Mouse (Mus musculus) forebrain, embryonic 13.5 days (tissue): ENCODE data around the gene Ggt5. TPM values are rescaled to one million over a fixed set of nuclear protein-coding genes. Genes with fewer than 3 reads are reported as not detected.

Experiments used
- ATAC-seq: fragments of 200-750 bp; cut with Nextera tagmentation; 2 replicates; pipeline ENCODE4 v1.8.0; 2017
- H3K27ac ChIP-seq: fragments of 300-500 bp; sonication (generic); 2 replicates; pipeline ENCODE4 v1.5.1; 2015; ENCODE audit warnings: inconsistent platforms, mild to moderate bottlenecking, moderate library complexity
- H3K27me3 ChIP-seq: fragments of 300-500 bp; sonication (generic); 2 replicates; pipeline ENCODE4 v1.6.1; 2015; ENCODE audit warnings: mild to moderate bottlenecking, inconsistent platforms
- H3K36me3 ChIP-seq: fragments of 300-500 bp; sonication (generic); 2 replicates; pipeline ENCODE4 v1.6.1; 2015; ENCODE audit warnings: mild to moderate bottlenecking, inconsistent platforms; ENCODE audit not compliant: poor library complexity, severe bottlenecking
- H3K4me1 ChIP-seq: fragments of 300-500 bp; sonication (generic); 2 replicates; pipeline ENCODE4 v1.6.1; 2015; ENCODE audit warnings: inconsistent platforms
- H3K4me2 ChIP-seq: fragments of 300-500 bp; sonication (generic); 2 replicates; pipeline ENCODE4 v1.6.1; 2015; ENCODE audit warnings: inconsistent platforms, mild to moderate bottlenecking, moderate library complexity
- H3K4me3 ChIP-seq: fragments of 300-500 bp; sonication (generic); 2 replicates; pipeline ENCODE4 v1.5.1; 2015; ENCODE audit warnings: mild to moderate bottlenecking, inconsistent platforms
- H3K9ac ChIP-seq: fragments of 300-500 bp; sonication (generic); 2 replicates; pipeline ENCODE4 v1.6.1; 2015; ENCODE audit warnings: mild to moderate bottlenecking, inconsistent platforms
- H3K9me3 ChIP-seq: fragments of 300-500 bp; sonication (generic); replicated peaks from 2 replicates; pipeline ENCODE4 v1.6.1; 2016; ENCODE audit warnings: inconsistent platforms
- WGBS: fragments of 180-500 bp; shearing (Covaris S2); methylation state at CpG from one replicate; pipeline ENCODE4 v1.1.7; 2015; 5-methylcytosine and 5-hydroxymethylcytosine counted together
- polyA plus RNA-seq: library from polyadenylated mRNA; unstranded; fragments of >200 nt; fragmentation: Nextera tagmentation; extraction: Ambion mirVana; gene quantifications from 2 replicates; pipeline ENCODE4 v1.2.1, GENCODE M21; 2015

The Ggt5 gene
- polyA plus RNA-seq, 1 experiment from 2014 or later = 2.8 TPM

GRCm38 (mm10) chr10:75647362-75647761, 58.2 kb downstream of the Ggt5 start:
- Histone ChIP-seq H3K4me2 (no peak overlapping the region), H3K27me3 (no peaks in the 10 kb centered on the region), H3K9ac (no peak overlapping the region), H3K4me1 (peaks cover 17% of the 10 kb centered on the region), H3K4me3 (no peak overlapping the region), H3K36me3 (peaks cover 70% of the 10 kb centered on the region), H3K27ac (no peak overlapping the region), H3K9me3 (no peaks in the 10 kb centered on the region)
- 81% methylated on average over 3 of the region's 3 CpGs for WGBS
- ATAC-seq = peak; percentile 20; the same call in 1 of the 2 replicates

DNA sequence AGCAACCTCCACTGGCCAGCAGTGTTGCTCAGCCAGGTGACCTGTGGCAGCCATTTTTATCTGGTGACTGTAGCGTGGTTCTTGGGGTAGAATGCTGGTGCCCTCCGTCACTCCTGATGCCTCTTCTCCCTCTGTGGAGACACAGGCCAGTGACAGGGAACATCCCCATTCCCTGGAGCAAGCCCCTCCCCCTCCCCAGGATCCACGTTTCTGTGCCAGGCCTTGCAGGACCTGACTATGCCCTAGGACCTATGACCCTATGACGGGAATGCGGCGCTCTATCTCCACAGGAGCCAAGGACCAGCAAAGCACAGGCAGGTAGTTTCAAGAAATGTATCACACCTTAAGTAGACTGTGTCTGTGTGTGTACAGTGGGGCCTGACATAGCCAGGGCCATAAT, 59.0 kb downstream of the Ggt5 start:
- Histone ChIP-seq H3K9me3 (no peaks in the 10 kb centered on the region), H3K4me1 (peaks cover 14% of the 10 kb centered on the region), H3K4me2 (no peak overlapping the region), H3K27ac (no peak overlapping the region), H3K9ac (no peak overlapping the region), H3K4me3 (no peak overlapping the region), H3K36me3 (peaks cover 77% of the 10 kb centered on the region), H3K27me3 (no peaks in the 10 kb centered on the region)
- WGBS = 90% methylated on average over 6 of the region's 6 CpGs
- ATAC-seq = no peak

DNA sequence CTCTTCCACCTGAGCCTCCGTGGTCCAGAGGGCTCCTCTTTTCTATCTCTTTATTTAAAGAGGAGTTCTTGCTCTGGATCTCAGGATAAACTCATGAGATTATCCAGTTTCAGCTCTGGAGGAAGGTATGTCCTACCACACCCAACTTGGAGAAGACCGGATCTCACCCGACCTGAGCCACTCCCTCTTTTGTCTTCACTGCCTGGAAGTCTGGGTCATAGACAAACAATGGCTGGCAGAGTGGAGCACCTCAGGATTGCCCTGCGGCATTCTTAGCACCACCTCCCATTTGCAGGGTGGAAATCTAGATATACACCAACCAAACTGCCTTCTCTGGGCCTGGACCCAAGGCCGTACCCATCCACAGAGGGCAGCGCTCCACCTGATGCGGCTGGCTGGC, 59.9 kb downstream of the Ggt5 start:
- WGBS = 93% methylated on average over 7 of the region's 7 CpGs
- no peak overlapping the region for H3K4me3 ChIP-seq
- H3K36me3 ChIP-seq = peaks cover 86% of the 10 kb centered on the region
- H3K4me2 ChIP-seq = no peak overlapping the region
- no peaks in the 10 kb centered on the region for H3K9me3 ChIP-seq
- no peaks in the 10 kb centered on the region for H3K27me3 ChIP-seq
- H3K4me1 ChIP-seq = peaks cover 5% of the 10 kb centered on the region
- no peak overlapping the region for H3K27ac ChIP-seq
- no peak for ATAC-seq
- no peak overlapping the region for H3K9ac ChIP-seq

DNA sequence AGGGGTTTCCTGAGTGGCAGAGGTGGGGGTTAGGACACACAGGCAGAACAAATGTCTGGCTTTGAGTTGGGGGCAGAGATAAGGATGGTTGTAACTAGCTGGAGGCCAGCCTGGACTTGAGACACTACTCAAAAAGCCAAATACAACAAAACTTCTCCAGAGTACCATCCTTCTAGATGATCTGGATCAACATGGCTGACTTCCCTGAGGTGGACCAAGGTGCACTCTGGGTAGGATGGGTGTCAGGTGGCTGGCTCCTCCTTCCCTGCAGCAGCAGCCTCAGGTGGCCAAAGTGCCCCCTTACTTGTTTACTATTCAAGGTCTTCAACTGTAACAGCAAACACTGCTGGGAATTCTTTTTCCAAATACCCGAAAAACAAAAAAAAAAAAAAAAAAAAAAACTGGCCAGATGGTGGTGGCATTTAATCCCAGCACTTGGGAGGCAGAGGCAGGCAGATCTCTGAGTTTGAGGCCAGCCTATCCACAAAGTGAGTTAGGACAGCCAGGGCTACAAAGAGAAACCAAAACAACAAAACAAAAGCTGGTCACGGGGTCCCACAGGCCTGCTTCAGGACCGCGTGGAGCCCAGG, 60.4 kb downstream of the Ggt5 start:
- Histone ChIP-seq H3K4me1 (0 out of 2 replicates have a peak, but pooled peaks cover 1% of the 10 kb centered on the region), H3K9ac (no peak overlapping the region), H3K27me3 (no peaks in the 10 kb centered on the region), H3K27ac (no peak overlapping the region), H3K36me3 (peaks cover 91% of the 10 kb centered on the region), H3K9me3 (no peaks in the 10 kb centered on the region), H3K4me2 (no peak overlapping the region), H3K4me3 (no peak overlapping the region)
- WGBS = 92% methylated on average over 4 of the region's 4 CpGs
- ATAC-seq = no peak

DNA sequence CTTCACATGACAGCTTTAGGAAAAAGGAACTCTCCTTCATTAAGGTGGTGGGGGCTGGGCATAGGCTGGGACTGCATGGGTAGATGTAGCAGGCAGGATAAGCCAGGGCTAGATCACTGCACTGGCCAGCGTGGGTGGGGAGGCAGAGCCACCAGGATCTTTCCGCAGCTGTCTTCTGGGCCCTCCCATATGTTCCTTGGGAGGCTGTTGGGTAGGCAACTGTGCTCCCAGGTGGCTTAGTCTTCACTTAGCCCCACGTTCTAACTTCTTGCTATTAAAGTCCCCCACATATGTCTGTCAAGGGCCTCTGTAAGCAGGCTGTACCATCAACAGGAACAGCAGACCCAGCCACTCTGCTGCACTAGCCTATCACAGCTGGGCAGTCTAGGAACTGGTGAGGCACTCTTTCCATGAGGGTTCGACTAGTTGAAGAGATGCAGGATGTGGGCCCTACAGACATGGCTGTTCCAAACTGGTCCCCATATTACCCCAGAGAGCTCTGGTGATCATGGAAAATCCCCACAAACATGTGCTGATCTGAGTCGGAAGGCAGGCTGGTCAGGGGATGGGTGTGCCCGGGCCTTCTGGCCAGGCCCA, 61.3 kb downstream of the Ggt5 start:
- Histone ChIP-seq H3K27ac (no peak overlapping the region), H3K9me3 (no peaks in the 10 kb centered on the region), H3K36me3 (peaks cover 98% of the 10 kb centered on the region), H3K9ac (no peak overlapping the region), H3K27me3 (no peaks in the 10 kb centered on the region), H3K4me1 (no peaks in the 10 kb centered on the region), H3K4me3 (no peak overlapping the region), H3K4me2 (no peak overlapping the region)
- 91% methylated on average over 6 of the region's 6 CpGs for WGBS
- ATAC-seq = no peak

- H3K27ac ChIP-seq = no peak overlapping the region
- H3K4me1 ChIP-seq = no peaks in the 10 kb centered on the region
- peaks cover 99% of the 10 kb centered on the region for H3K36me3 ChIP-seq
- H3K4me3 ChIP-seq = no peak overlapping the region
- H3K27me3 ChIP-seq = no peaks in the 10 kb centered on the region
- H3K9me3 ChIP-seq = no peaks in the 10 kb centered on the region
- 96% methylated on average over 16 of the region's 16 CpGs for WGBS
- no peak overlapping the region for H3K4me2 ChIP-seq
- no peak for ATAC-seq
- no peak overlapping the region for H3K9ac ChIP-seq
Measured at GRCm38 (mm10) chr10:75651381-75652068, 62.4 kb downstream of the Ggt5 start.

DNA sequence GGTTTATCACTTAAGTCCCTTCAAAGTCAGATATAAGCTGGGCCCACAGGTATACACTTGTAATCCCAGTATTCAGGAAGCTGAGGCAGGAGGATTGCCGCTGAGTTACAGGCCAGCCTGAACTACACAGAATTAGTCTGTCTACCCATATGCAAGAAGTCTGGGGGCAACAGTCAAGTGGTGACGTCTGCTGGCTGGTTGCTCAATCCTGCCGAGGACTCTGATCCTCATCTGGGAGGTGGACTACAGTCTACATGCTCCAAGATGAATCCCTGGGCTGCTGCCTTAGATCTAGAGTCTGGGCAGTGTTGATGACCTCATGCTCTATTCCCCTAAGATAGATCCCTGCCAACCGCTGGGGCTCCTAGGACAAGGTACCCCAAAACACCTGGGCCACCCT, 64.9 kb downstream of the Ggt5 start:
- no peaks in the 10 kb centered on the region for H3K4me1 ChIP-seq
- H3K4me3 ChIP-seq = no peak overlapping the region
- H3K36me3 ChIP-seq = peaks cover 96% of the 10 kb centered on the region
- no peaks in the 10 kb centered on the region for H3K9me3 ChIP-seq
- H3K9ac ChIP-seq = no peak overlapping the region
- no peak for ATAC-seq
- H3K27me3 ChIP-seq = no peaks in the 10 kb centered on the region
- no peak overlapping the region for H3K27ac ChIP-seq
- H3K4me2 ChIP-seq = no peak overlapping the region
- 92% methylated on average over 4 of the region's 4 CpGs for WGBS

DNA sequence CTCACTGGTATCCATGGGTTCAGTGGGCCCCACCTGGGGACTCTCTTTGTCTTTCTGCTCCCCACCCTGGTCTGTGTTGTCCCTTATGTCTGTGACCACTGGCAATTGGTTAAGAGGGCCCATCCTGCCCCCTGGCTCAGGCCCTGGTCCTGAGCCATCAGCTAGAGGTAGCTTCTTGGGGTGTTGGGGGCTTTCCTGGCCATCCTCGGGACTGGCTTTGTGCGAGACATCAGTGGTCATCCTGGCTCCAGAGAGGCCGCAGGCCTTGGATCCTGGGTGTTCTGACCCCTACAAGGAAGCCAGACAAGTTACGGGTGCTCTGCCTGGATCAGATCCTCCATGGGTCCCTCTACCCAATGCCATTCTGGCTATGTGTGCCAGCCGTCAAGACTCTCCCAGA, 68.0 kb downstream of the Ggt5 start:
- Histone ChIP-seq H3K9ac (no peak overlapping the region), H3K4me2 (no peak overlapping the region), H3K4me3 (no peak overlapping the region), H3K27ac (no peak overlapping the region), H3K27me3 (no peaks in the 10 kb centered on the region), H3K4me1 (peaks cover 5% of the 10 kb centered on the region; the same call in 1 of the 2 replicates), H3K36me3 (peaks cover 81% of the 10 kb centered on the region), H3K9me3 (no peaks in the 10 kb centered on the region)
- ATAC-seq = no peak
- 95% methylated on average over 5 of the region's 5 CpGs for WGBS

- H3K4me1 ChIP-seq = peaks cover 8% of the 10 kb centered on the region; the same call in 1 of the 2 replicates
- no peak overlapping the region for H3K27ac ChIP-seq
- no peak for ATAC-seq
- no peaks in the 10 kb centered on the region for H3K9me3 ChIP-seq
- H3K4me3 ChIP-seq = no peak overlapping the region
- WGBS = 96% methylated on average over 7 of the region's 7 CpGs
- no peak overlapping the region for H3K4me2 ChIP-seq
- H3K27me3 ChIP-seq = no peaks in the 10 kb centered on the region
- H3K36me3 ChIP-seq = peaks cover 80% of the 10 kb centered on the region
- no peak overlapping the region for H3K9ac ChIP-seq
Measured at GRCm38 (mm10) chr10:75657772-75658171, 68.6 kb downstream of the Ggt5 start.

- Histone ChIP-seq H3K9me3 (no peaks in the 10 kb centered on the region), H3K4me1 (peaks cover 18% of the 10 kb centered on the region), H3K4me2 (no peak overlapping the region), H3K27ac (peak overlapping the region; percentile 62), H3K9ac (no peak overlapping the region), H3K4me3 (no peak overlapping the region), H3K36me3 (peaks cover 50% of the 10 kb centered on the region), H3K27me3 (no peaks in the 10 kb centered on the region)
- peak; percentile 77; the same call in 1 of the 2 replicates for ATAC-seq
- WGBS = 72% methylated on average over 6 of the region's 6 CpGs
Measured at GRCm38 (mm10) chr10:75661381-75661780, 72.2 kb downstream of the Ggt5 start.

- ATAC-seq = no peak
- Histone ChIP-seq H3K9me3 (no peaks in the 10 kb centered on the region), H3K27ac (peak overlapping the region; percentile 62), H3K27me3 (no peaks in the 10 kb centered on the region), H3K4me1 (peaks cover 23% of the 10 kb centered on the region), H3K4me2 (no peak overlapping the region), H3K36me3 (peaks cover 45% of the 10 kb centered on the region), H3K9ac (no peak overlapping the region), H3K4me3 (no peak overlapping the region)
- WGBS = 77% methylated on average over 3 of the region's 3 CpGs
Measured at GRCm38 (mm10) chr10:75661876-75662275, 72.7 kb downstream of the Ggt5 start.

DNA sequence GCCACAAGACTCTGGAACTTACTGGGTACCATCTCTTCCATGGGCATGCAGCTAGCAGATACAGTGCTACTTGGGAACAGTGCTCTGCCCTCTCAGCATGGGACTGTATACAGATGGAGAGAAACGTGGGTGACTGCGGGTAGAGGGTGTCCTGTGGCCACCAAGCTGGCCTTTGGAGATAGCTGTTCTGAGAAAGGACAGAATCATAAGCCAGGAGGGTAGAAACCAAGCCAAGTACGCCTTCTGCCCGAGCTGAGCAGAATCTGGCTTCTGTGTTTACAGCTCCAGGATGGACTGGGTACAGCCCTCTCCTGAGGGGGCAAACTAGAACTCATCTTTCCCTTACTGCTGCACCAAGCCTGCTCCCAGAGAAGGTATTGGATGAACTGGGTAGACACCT, 73.4 kb downstream of the Ggt5 start:
- peaks cover 29% of the 10 kb centered on the region for H3K4me1 ChIP-seq
- no peak for ATAC-seq
- WGBS = 90% methylated on average over 4 of the region's 4 CpGs
- H3K4me3 ChIP-seq = no peak overlapping the region
- peak overlapping the region; percentile 62; the same call in 1 of the 2 replicates for H3K27ac ChIP-seq
- no peaks in the 10 kb centered on the region for H3K27me3 ChIP-seq
- no peak overlapping the region for H3K9ac ChIP-seq
- no peak overlapping the region for H3K4me2 ChIP-seq
- no peaks in the 10 kb centered on the region for H3K9me3 ChIP-seq
- H3K36me3 ChIP-seq = peaks cover 38% of the 10 kb centered on the region
